Mouse (Mus musculus) heart, postnatal 25 days (tissue): Measurements from ENCODE around the gene Scgb2b2. TPM values are rescaled to one million over a fixed set of nuclear protein-coding genes. Genes with fewer than 3 reads are reported as not detected.

ENCODE experiments used
- DNase-seq: peaks from one replicate; pipeline ENCODE4 v3.0.0; 2022; ENCODE audit warnings: low spot score
- intact Hi-C: fragments of 180-260 bp; cut with DNase I; formaldehyde crosslinking; loops from one replicate; pipeline ENCODE4 v1.15.1; 2025
- total RNA-seq, 2 experiments: library from RNA; stranded (reverse); gene quantifications; 2 replicates each; pipeline ENCODE4 v1.2.3; 2021

The Scgb2b2 gene
- total RNA-seq, result not detected

DNA sequence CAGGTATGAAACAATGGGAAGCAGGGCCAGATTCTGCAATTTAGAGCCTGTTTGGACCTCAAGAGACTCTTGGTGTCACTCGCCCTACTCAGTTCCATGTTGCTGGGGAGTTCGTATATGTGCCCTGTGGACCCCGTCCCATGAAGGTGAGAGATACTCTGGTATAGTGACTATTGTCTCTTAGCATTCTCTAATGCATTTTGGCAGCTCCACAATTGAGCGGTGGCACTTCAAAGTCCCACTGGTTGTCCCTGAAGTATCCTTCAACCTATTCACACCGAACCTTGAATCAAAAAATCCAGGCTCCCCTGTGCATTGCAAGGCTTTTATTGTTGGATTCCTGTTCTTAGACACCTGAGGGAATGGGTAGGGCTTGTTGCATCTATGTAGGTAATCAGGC lies at the start of gene Scgb2b2:
Scgb2b2 (plus strand) TSS at position 301 of the 400 bp plus-strand sequence.
- intact Hi-C loops, result no loop called here
- no peak for DNase-seq

DNA sequence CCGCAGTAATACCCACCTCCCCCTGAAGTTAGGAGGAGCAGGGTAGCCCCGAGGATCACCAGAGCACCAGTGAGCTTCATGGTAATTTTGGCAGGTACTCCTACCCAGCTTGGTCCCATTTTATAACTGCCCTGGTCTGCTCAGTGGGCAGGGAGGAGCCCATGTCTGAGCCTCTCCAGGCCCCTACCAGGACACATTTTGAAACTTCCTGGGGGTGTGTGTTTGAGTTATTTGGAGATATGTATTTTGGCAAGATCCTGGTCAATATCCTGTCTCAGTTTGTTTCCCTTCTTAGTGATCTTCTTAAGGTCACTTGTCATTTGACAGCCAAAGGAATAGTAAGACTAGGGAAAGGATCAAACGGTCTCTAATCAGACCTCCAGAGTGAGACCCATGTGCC lies 1.4 kb downstream of the Scgb2b2 start, which contains the start of gene Scgb1b2:
Scgb1b2 (minus strand) TSS at position 101 of the 400 bp plus-strand sequence.
- intact Hi-C loops, result no loop called here
- DNase-seq, result no peak

Other genes starting within 250 kb of the Scgb2b2 start
- 10 to 100 TPM; 26.1 to 31.0 TPM for gene Fxyd5, start 248.0 kb upstream of the Scgb2b2 start, total RNA-seq
- 1 to 10 TPM in 1 of 2 experiments, under 1 TPM in 1; 0.70 to 1.3 TPM for gene Fxyd7, start 239.0 kb upstream of the Scgb2b2 start, total RNA-seq
- gene Fxyd1, start 233.3 kb upstream of the Scgb2b2 start, total RNA-seq, result 100 to 1,000 TPM; 861 to 862 TPM
- gene Lgi4, start 231.2 kb upstream of the Scgb2b2 start, total RNA-seq, result 1 to 10 TPM; 2.6 to 4.8 TPM
- gene Fxyd3, start 213.8 kb upstream of the Scgb2b2 start, total RNA-seq, result 1 to 10 TPM; 3.1 to 3.8 TPM
- 1 to 10 TPM; 2.1 to 3.4 TPM for gene Hpn, start 175.2 kb upstream of the Scgb2b2 start, total RNA-seq
- 10 to 100 TPM; 21.2 to 21.8 TPM for gene Scn1b, start 163.5 kb upstream of the Scgb2b2 start, total RNA-seq
- gene Gramd1a, start 134.6 kb upstream of the Scgb2b2 start, total RNA-seq, result 10 to 100 TPM; 25.7 to 30.0 TPM
- not detected for gene Scgb1b2, start 1.3 kb downstream of the Scgb2b2 start, total RNA-seq
- not detected for gene Scgb2b3, start 71.6 kb downstream of the Scgb2b2 start, total RNA-seq
- not detected for gene Scgb1b3, start 85.1 kb downstream of the Scgb2b2 start, total RNA-seq